Mouse (Mus musculus) kidney, postnatal 0 days (tissue): Measurements from ENCODE around the gene Hmgcs2. TPM values are rescaled to one million over a fixed set of nuclear protein-coding genes. Genes with fewer than 3 reads are reported as not detected.

Source experiments
- ATAC-seq: fragments of 200-750 bp; cut with Nextera tagmentation; replicated peaks from 2 replicates; pipeline ENCODE4 v1.8.0; 2017; ENCODE audit warnings: low read depth, moderate number of reproducible peaks, moderate TSS enrichment, moderate library complexity; ENCODE audit not compliant: low FRiP score
- DNase-seq: peaks from one replicate; pipeline ENCODE4 v3.0.0-alpha.2; 2016; ENCODE audit warnings: low spot score
- H3K27ac ChIP-seq: fragments of 300-500 bp; sonication (generic); 2 replicates; pipeline ENCODE4 v1.5.1; 2014; ENCODE audit warnings: mild to moderate bottlenecking
- H3K27me3 ChIP-seq: fragments of 300-500 bp; sonication (generic); 2 replicates; pipeline ENCODE4 v1.6.1; 2014; ENCODE audit warnings: low read length, mixed read lengths; ENCODE audit not compliant: insufficient read depth
- H3K36me3 ChIP-seq: fragments of 300-500 bp; sonication (generic); 2 replicates; pipeline ENCODE4 v1.6.1; 2014; ENCODE audit warnings: low read length, mixed read lengths; ENCODE audit not compliant: insufficient read depth
- H3K4me1 ChIP-seq: fragments of 300-500 bp; sonication (generic); replicated peaks from 2 replicates; pipeline ENCODE4 v1.6.1; 2014; ENCODE audit warnings: antibody characterized with exemption, low read length, mixed read lengths; ENCODE audit not compliant: insufficient read depth
- H3K4me2 ChIP-seq: fragments of 300-500 bp; sonication (generic); 2 replicates; pipeline ENCODE4 v1.6.1; 2014; ENCODE audit warnings: mild to moderate bottlenecking, low read length, moderate library complexity, mixed read lengths
- H3K4me3 ChIP-seq: fragments of 300-500 bp; sonication (generic); replicated peaks from 2 replicates; pipeline ENCODE4 v1.5.1; 2014; ENCODE audit warnings: low read depth, low read length
- H3K9ac ChIP-seq: fragments of 300-500 bp; sonication (generic); 2 replicates; pipeline ENCODE4 v1.6.1; 2014; ENCODE audit warnings: low read depth, low read length
- H3K9me3 ChIP-seq: fragments of 300-500 bp; sonication (generic); replicated peaks from 2 replicates; pipeline ENCODE4 v1.6.1; 2016; ENCODE audit warnings: low read length, inconsistent platforms, mixed read lengths
- CTCF ChIP-seq: IDR thresholded peaks from 2 replicates; pipeline ENCODE4 v1.5.1; 2016; ENCODE audit warnings: antibody characterized with exemption, low read depth, mild to moderate bottlenecking, moderate library complexity
- WGBS: fragments of 180-500 bp; shearing (Covaris S2); extraction: QIAGEN DNeasy Blood & Tissue Kit; methylation state at CpG from one replicate; pipeline ENCODE4 v1.1.7; 2014; 5-methylcytosine and 5-hydroxymethylcytosine counted together
- polyA plus RNA-seq: library from polyadenylated mRNA; unstranded; fragments of >200 nt; fragmentation: Nextera tagmentation; extraction: Ambion mirVana; gene quantifications from 2 replicates; pipeline ENCODE4 v1.2.1, GENCODE M21; 2015

Gene Hmgcs2
- polyA plus RNA-seq, 1 experiment from 2014 or later, result 39.9 TPM

DNA sequence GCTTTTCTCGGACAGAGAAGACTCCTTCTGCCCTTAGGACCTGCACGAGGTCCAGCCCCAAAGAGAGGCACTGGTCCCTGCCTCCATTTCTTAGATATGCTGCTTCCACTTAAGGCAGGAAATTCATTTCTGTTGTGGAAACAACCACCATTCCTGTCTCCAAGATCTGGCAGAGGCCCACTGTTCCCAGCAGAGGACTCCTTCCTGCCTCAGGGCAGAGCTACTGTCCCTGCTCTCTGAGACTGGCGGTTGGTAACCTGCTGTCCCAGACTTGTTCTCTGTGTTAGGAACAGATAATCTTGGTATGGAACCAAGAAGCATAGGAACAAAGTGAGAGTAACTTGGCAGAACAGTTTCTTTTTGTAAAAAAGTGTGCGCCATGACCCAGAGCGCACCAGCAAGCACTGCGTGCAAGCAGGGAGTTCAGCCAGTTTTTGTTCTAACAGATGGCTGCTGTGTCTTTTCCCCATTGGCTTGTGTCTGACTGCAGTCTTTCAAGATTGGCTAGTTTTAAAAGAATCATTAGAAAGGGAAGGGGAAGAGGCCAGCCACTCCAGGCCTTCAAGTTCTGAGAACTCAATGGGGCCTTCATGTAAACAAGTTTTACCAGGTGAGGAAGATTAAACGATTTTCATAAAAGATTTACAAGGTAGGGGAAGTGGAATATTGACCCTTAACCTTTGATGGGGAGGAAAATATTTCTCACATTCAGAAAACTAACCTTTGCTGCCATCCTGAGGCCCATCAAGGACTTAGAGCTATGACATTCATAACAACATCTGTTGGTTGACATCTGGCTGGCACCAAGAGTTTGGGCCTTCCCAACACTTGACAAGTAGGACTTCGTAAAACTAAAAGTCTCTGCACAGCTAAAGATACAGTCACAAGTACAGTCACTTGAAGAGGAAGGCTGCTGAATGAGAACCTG is 25.3 kb upstream of the Hmgcs2 start:
- no peak for ATAC-seq
- no peaks in the 10 kb centered on the region for H3K36me3 ChIP-seq
- 0 out of 2 replicates have a peak, but pooled peaks have one; percentile 19 for TF ChIP-seq CTCF
- H3K27me3 ChIP-seq, result no peaks in the 10 kb centered on the region
- H3K9ac ChIP-seq, result no peak overlapping the region
- H3K4me1 ChIP-seq, result no peaks in the 10 kb centered on the region
- H3K9me3 ChIP-seq, result no peaks in the 10 kb centered on the region
- 0 out of 2 replicates have a peak overlapping the region, but pooled peaks have one; percentile 28 for H3K27ac ChIP-seq
- WGBS, result 87% methylated on average over 8 of the region's 8 CpGs
- H3K4me2 ChIP-seq, result no peak overlapping the region
- no peak for DNase-seq
- no peak overlapping the region for H3K4me3 ChIP-seq

DNA sequence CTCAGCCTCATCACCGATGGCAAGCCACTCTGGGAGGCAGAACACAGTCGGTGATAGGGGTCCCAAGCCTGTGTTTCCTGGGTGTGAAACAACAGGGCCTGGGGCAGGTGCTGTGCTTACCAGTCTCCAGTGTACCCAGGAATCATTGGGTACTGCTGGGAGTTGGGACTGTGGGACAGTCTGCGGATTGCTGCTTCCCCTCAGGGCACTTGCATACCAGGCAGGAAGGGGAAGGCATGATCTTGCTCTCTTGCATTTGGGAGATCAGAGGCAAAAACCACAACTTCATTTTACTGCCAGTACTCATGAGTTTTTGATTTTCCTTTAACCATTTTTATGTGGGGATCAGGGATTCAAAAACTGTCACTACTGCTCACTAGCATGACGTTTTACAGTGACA is 21.5 kb upstream of the Hmgcs2 start:
- H3K4me2 ChIP-seq, result no peak overlapping the region
- H3K4me3 ChIP-seq, result no peak overlapping the region
- no peaks in the 10 kb centered on the region for H3K4me1 ChIP-seq
- no peak overlapping the region for H3K9ac ChIP-seq
- ATAC-seq (no peak), DNase-seq (no peak)
- TF ChIP-seq CTCF, result no peak
- 83% methylated on average over 4 of the region's 4 CpGs for WGBS
- no peaks in the 10 kb centered on the region for H3K36me3 ChIP-seq
- no peaks in the 10 kb centered on the region for H3K27me3 ChIP-seq
- no peaks in the 10 kb centered on the region for H3K9me3 ChIP-seq
- no peak overlapping the region for H3K27ac ChIP-seq

DNA sequence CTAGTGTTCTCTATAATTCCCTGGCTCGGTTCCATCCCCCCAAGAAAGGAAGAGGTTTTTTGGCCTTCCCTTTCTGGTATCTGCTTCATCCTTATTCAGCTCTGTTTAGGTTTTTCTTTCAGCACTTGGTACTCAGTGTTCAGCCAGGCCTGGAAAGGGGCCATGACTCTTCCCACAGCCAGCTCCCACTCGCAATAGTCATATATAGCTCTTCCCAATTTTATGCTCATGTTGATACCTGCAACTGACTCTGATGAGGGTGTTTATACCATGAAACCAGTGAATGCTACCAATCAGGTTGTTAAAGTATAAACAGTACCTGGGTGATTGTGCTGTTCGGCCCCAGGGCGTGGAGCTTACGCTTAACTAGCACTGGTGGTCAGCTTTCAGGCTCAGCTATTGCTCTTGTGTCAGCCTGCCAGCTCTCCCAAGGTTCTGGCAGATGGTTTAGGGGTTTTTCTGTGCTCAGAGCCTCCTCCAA is 20.9 kb upstream of the Hmgcs2 start:
- H3K9me3 ChIP-seq, result no peaks in the 10 kb centered on the region
- no peak for TF ChIP-seq CTCF
- ATAC-seq, result no peak
- H3K9ac ChIP-seq, result no peak overlapping the region
- H3K27ac ChIP-seq, result 0 out of 2 replicates have a peak overlapping the region, but pooled peaks have one; percentile 15
- H3K4me3 ChIP-seq, result no peak overlapping the region
- H3K27me3 ChIP-seq, result no peaks in the 10 kb centered on the region
- H3K36me3 ChIP-seq, result no peaks in the 10 kb centered on the region
- 72% methylated on average over 5 of the region's 5 CpGs for WGBS
- no peak overlapping the region for H3K4me2 ChIP-seq
- no peaks in the 10 kb centered on the region for H3K4me1 ChIP-seq
- DNase-seq, result no peak

DNA sequence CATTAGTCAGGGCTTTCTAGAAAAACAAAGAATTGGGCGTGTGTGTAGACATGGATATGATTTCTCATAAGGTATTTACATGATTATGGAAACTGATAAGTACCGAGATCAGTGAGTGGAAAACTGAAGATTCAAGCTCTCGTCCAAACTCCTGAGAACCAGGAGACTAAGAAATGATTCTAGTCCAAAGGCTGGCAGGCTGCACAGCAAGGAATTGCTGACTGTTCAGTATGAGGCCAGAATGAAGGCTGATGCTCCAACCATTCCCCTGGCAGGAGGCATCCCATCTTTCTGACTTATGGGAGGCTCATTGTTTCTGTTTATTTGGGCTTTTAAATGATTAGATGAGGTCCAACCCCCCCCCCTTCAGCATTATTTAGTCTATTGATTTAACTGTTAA is 19.7 kb upstream of the Hmgcs2 start:
- no peak overlapping the region for H3K9ac ChIP-seq
- H3K36me3 ChIP-seq, result no peaks in the 10 kb centered on the region
- 74% methylated on average over 3 of the region's 3 CpGs for WGBS
- no peak overlapping the region for H3K4me3 ChIP-seq
- no peaks in the 10 kb centered on the region for H3K27me3 ChIP-seq
- no peaks in the 10 kb centered on the region for H3K4me1 ChIP-seq
- no peaks in the 10 kb centered on the region for H3K9me3 ChIP-seq
- no peak for TF ChIP-seq CTCF
- no peak overlapping the region for H3K4me2 ChIP-seq
- DNase-seq (no peak), ATAC-seq (no peak)
- no peak overlapping the region for H3K27ac ChIP-seq

DNA sequence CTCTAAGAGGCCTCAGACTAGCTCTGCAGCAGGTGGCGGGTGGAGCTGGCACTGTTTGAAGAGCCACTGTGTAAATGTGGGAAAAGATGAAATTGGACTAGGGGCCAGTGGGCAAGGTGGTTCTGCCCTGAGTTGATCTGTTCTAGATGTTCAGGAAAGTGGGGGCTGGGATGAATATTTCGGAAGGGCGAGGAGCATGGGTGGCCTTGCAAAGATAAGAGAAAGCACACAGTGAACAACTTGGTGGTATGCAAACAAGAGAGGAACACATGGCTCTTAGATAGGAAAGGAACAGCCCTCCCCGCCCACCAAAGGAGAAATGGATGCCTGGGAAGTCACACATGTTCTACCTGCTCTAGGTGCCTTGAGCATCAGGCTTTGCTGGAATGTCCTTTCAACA is 18.8 kb upstream of the Hmgcs2 start:
- ATAC-seq, result no peak
- DNase-seq, result no peak

DNA sequence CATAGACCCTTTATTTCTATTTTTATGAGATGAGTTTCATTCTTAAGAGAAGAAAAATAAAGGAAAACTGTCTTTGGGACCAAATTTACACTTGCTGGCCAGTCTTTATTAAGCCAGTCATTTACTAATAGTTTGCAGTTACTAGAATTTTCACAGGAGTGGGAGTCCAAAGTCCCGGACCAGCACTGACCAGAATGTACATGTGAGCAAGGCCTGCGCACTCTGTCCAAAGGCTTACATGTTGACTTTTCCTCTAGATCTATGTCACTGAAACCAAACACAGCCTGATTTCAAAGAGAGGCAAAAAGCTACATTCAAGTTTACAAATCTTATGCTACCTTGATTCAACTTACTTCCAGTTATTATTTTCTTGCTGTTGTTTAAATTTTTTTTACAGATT is 18.1 kb upstream of the Hmgcs2 start:
- no peak for TF ChIP-seq CTCF
- H3K27me3 ChIP-seq, result no peaks in the 10 kb centered on the region
- no peak overlapping the region for H3K4me3 ChIP-seq
- H3K27ac ChIP-seq, result no peak overlapping the region
- ATAC-seq, result 0 out of 2 replicates have a peak, but pooled peaks have one; percentile 68
- no peaks in the 10 kb centered on the region for H3K9me3 ChIP-seq
- no peak overlapping the region for H3K9ac ChIP-seq
- no peak overlapping the region for H3K4me2 ChIP-seq
- no peaks in the 10 kb centered on the region for H3K36me3 ChIP-seq
- no peak for DNase-seq
- WGBS, result 79% methylated on average over 2 of the region's 2 CpGs
- no peaks in the 10 kb centered on the region for H3K4me1 ChIP-seq

More for the DNA sequence above, 18.8 kb upstream of the Hmgcs2 start:
- TF ChIP-seq CTCF, result no peak
- Histone ChIP-seq H3K4me3 (no peak overlapping the region), H3K9ac (no peak overlapping the region), H3K27me3 (no peaks in the 10 kb centered on the region), H3K36me3 (no peaks in the 10 kb centered on the region), H3K27ac (no peak overlapping the region), H3K4me2 (no peak overlapping the region), H3K9me3 (no peaks in the 10 kb centered on the region), H3K4me1 (no peaks in the 10 kb centered on the region)
- WGBS, result 91% methylated on average over 4 of the region's 4 CpGs
